In genomic region chr3:144110331-144111080, GRCm38 (mm10) we compare ENCODE assay signal across 19 mouse cellular contexts.
DNase-seq lines count a peak whose midpoint lies in the region; ATAC-seq and TF ChIP-seq lines count a peak whose summit lies in the region.
"Had no signal": no experiment of that assay in that cellular context is flagged by ENCODE, and none has a peak within 500 bp of the region (broad histone marks: within the 10 kb centered on the region; RNA-seq: fewer than 3 reads in every experiment).

No protein-coding gene starts in this region.

- no peak overlapping the region for H3K9ac ChIP-seq in midbrain, postnatal 0 days (replicated peaks; ENCODE audit: low read length, poor library complexity, severe bottlenecking)
- H3K9ac ChIP-seq: forebrain, embryonic 15.5 days; heart, embryonic 15.5 days; lung, embryonic 15.5 days; stomach, embryonic 15.5 days had no signal

- no peaks in the 10 kb centered on the region for H3K36me3 ChIP-seq in midbrain, postnatal 0 days (ENCODE audit: insufficient read depth, low read length)
- H3K36me3 ChIP-seq in midbrain, embryonic 10.5 days = no peaks in the 10 kb centered on the region
- H3K36me3 ChIP-seq: forebrain, embryonic 15.5 days; heart, embryonic 15.5 days; lung, embryonic 15.5 days; stomach, embryonic 15.5 days had no signal

- TF ChIP-seq CTCF in midbrain, postnatal 0 days (IDR thresholded peaks at IDR 0.05) = no peak

- 0 out of 2 replicates have a peak, but pooled peaks cover 4% of the 10 kb centered on the region for H3K4me1 ChIP-seq in midbrain, postnatal 0 days (ENCODE audit: insufficient read depth, low read length)
- H3K4me1 ChIP-seq in midbrain, embryonic 10.5 days = no peaks in the 10 kb centered on the region
- H3K4me1 ChIP-seq: heart, embryonic 15.5 days; lung, embryonic 15.5 days; stomach, embryonic 15.5 days had no signal

- H3K9me3 ChIP-seq in midbrain, postnatal 0 days (ENCODE audit: low read length) = no peaks in the 10 kb centered on the region
- H3K9me3 ChIP-seq in midbrain, embryonic 10.5 days (replicated peaks) = no peaks in the 10 kb centered on the region
- H3K9me3 ChIP-seq: forebrain, embryonic 15.5 days; heart, embryonic 15.5 days; lung, embryonic 15.5 days; stomach, embryonic 15.5 days had no signal

- no peak for ATAC-seq in midbrain, postnatal 0 days (ENCODE audit: low FRiP score)
- ATAC-seq in granulocyte monocyte progenitor cell, adult 5-6 weeks (replicated peaks; ENCODE audit: poor library complexity, severe bottlenecking) = peak; percentile 95
- ATAC-seq: forebrain, embryonic 15.5 days; hindbrain, postnatal 0 days; midbrain, embryonic 16.5 days had no signal

- 87% methylated on average over 5 of the region's 5 CpGs for WGBS in midbrain, postnatal 0 days
- 88% methylated on average over 5 of the region's 5 CpGs for WGBS in midbrain, embryonic 10.5 days

- H3K27me3 ChIP-seq in midbrain, postnatal 0 days (ENCODE audit: insufficient read depth, low read length) = no peaks in the 10 kb centered on the region
- no peaks in the 10 kb centered on the region for H3K27me3 ChIP-seq in midbrain, embryonic 10.5 days (ENCODE audit: low read depth, poor library complexity, severe bottlenecking)
- H3K27me3 ChIP-seq: forebrain, embryonic 15.5 days; heart, embryonic 15.5 days; lung, embryonic 15.5 days; stomach, embryonic 15.5 days had no signal

- no peak overlapping the region for H3K4me2 ChIP-seq in midbrain, postnatal 0 days (ENCODE audit: low read depth, low read length, poor library complexity, severe bottlenecking)
- H3K4me2 ChIP-seq: forebrain, embryonic 15.5 days; heart, embryonic 15.5 days; lung, embryonic 15.5 days; stomach, embryonic 15.5 days had no signal

- H3K4me3 ChIP-seq in midbrain, postnatal 0 days (ENCODE audit: low read depth, low read length) = no peak overlapping the region
- no peak overlapping the region for H3K4me3 ChIP-seq in midbrain, embryonic 10.5 days
- H3K4me3 ChIP-seq: forebrain, embryonic 15.5 days; heart, embryonic 15.5 days; lung, embryonic 15.5 days; stomach, embryonic 15.5 days had no signal

- no peak overlapping the region for H3K27ac ChIP-seq in midbrain, postnatal 0 days (ENCODE audit: low read depth, low read length)
- H3K27ac ChIP-seq in midbrain, embryonic 10.5 days (replicated peaks) = no peak overlapping the region
- H3K27ac ChIP-seq: forebrain, embryonic 15.5 days; heart, embryonic 15.5 days; hindbrain, postnatal 0 days; lung, embryonic 15.5 days; stomach, embryonic 15.5 days had no signal

- DNase-seq in cerebellum, postnatal 10 days = peak; percentile 11 to 30
- no peak for DNase-seq in cerebellum, postnatal 14 days
- peak; percentile 10 for DNase-seq in midbrain, postnatal 0 days (ENCODE audit: low spot score)
- DNase-seq in midbrain, embryonic 10.5 days (ENCODE audit: low spot score) = no peak
- DNase-seq in skeletal muscle tissue, adult 2 months (ENCODE audit: low read depth, low spot score) = peak; percentile 43
- DNase-seq in T-cell, adult 2 months (ENCODE audit: low spot score) = no peak
- no peak for DNase-seq in right cerebral cortex, postnatal 36 days (ENCODE audit: low spot score in 2 of 2)
- DNase-seq: cerebellum, adult 9-11 months; gastrocnemius, postnatal 10 days; kidney, adult 8-10 months; right cerebral cortex, postnatal 25 days; thymus, postnatal 36 days had no signal

Comparison
In these comparisons a context has a peak if more than half of its experiments do, and no peak if none do; other contexts are left out.
1. DNase-seq: peak in cerebellum, postnatal 10 days (2 of 2), midbrain, postnatal 0 days (single experiment) and skeletal muscle tissue, adult 2 months (single experiment); none in cerebellum, postnatal 14 days (0 of 2), midbrain, embryonic 10.5 days (single experiment), T-cell, adult 2 months (single experiment) and right cerebral cortex, postnatal 36 days (0 of 2).